Mouse (Mus musculus) liver, adult 2 months (tissue): Measurements from ENCODE around the gene Prim2.

ENCODE experiments used
- CTCF ChIP-seq: fragments of 200-500 bp; IDR thresholded peaks from 2 replicates; pipeline ENCODE4 v1.5.1; 2011; ENCODE audit warnings: low read depth, low read length, control low read depth
- POLR2A ChIP-seq: fragments of 200-500 bp; IDR thresholded peaks from 2 replicates; pipeline ENCODE4 v1.6.1; 2011; ENCODE audit warnings: low read length, control low read depth; ENCODE audit not compliant: insufficient read depth; ENCODE audit errors: extremely low read depth

- TF ChIP-seq POLR2A, result no peak
- no peak for TF ChIP-seq CTCF
These were observed 28.5 kb downstream of the Prim2 start for GRCm38 (mm10) chr1:33641139-33641538.
